Comparison of ENCODE assay signal across 28 mouse cellular contexts in genomic region chr9:108469430-108469829, GRCm38 (mm10). TPM values are rescaled to one million over a fixed set of nuclear protein-coding genes. Genes with fewer than 3 reads are reported as not detected.
"Had no signal": no experiment of that assay in that cellular context is flagged by ENCODE, and none has a peak within 500 bp of the region (broad histone marks: within the 10 kb centered on the region; RNA-seq: fewer than 3 reads in every experiment).

No protein-coding gene starts in this region.

- ATAC-seq: liver, embryonic 12.5 days; midbrain, embryonic 16.5 days had no signal

- H3K9ac ChIP-seq: liver, embryonic 12.5 days; liver, embryonic 14.5 days; lung, embryonic 15.5 days; midbrain, embryonic 12.5 days; neural tube, embryonic 13.5 days; neural tube, embryonic 15.5 days had no signal

- DNase-seq: lung, adult 2 months; lung, postnatal 10 days; lung, postnatal 4 days; midbrain, embryonic 14.5 days; retina, postnatal 1 day; right cerebral cortex, adult 18-20 months; right cerebral cortex, postnatal 4 days; spleen, adult 18-20 months; thymus, adult 2 months; thymus, postnatal 25 days; thymus, postnatal 4 days had no signal

- H3K9me3 ChIP-seq: liver, embryonic 12.5 days; lung, embryonic 15.5 days; midbrain, embryonic 10.5 days; midbrain, embryonic 12.5 days; neural tube, embryonic 13.5 days; neural tube, embryonic 15.5 days had no signal

- H3K27ac ChIP-seq: liver, embryonic 12.5 days; liver, embryonic 14.5 days; lung, embryonic 15.5 days; midbrain, embryonic 10.5 days; midbrain, embryonic 12.5 days; neural tube, embryonic 13.5 days; neural tube, embryonic 15.5 days had no signal

- H3K4me3 ChIP-seq: liver, embryonic 12.5 days; lung, embryonic 15.5 days; midbrain, embryonic 10.5 days; midbrain, embryonic 12.5 days; myocyte; neural tube, embryonic 13.5 days; neural tube, embryonic 15.5 days had no signal

- H3K27me3 ChIP-seq: liver, embryonic 12.5 days; lung, embryonic 15.5 days; midbrain, embryonic 12.5 days; neural tube, embryonic 13.5 days; neural tube, embryonic 15.5 days had no signal

- H3K4me1 ChIP-seq: liver, embryonic 12.5 days; lung, embryonic 15.5 days; midbrain, embryonic 10.5 days; midbrain, embryonic 12.5 days; neural tube, embryonic 13.5 days; neural tube, embryonic 15.5 days had no signal

- H3K4me2 ChIP-seq: liver, embryonic 12.5 days; lung, embryonic 15.5 days; midbrain, embryonic 12.5 days; neural tube, embryonic 13.5 days; neural tube, embryonic 15.5 days had no signal

RNA-seq across cellular contexts. Expression of gene BC048562, which starts 33.1 kb away (rescaled TPM):
- total RNA-seq: megakaryocyte, adult 5-6 weeks; megakaryocyte-erythroid progenitor cell, adult 5-6 weeks had no signal
- polyA plus RNA-seq: liver, embryonic 12.5 days; liver, embryonic 14.5 days; liver, embryonic 16.5 days; lung, adult 2 months; lung, embryonic 15.5 days; midbrain, embryonic 10.5 days; midbrain, embryonic 12.5 days; midbrain, embryonic 14.5 days; midbrain, embryonic 16.5 days; myocyte; neural tube, embryonic 11.5 days; neural tube, embryonic 13.5 days; neural tube, embryonic 15.5 days; small intestine, adult 2 months; stomach, embryonic 14.5 days; stomach, embryonic 16.5 days; thymus, adult 2 months; urinary bladder, adult 2 months had no signal
